Mouse (Mus musculus): ENCODE results near the gene Adcy6.

DNA sequence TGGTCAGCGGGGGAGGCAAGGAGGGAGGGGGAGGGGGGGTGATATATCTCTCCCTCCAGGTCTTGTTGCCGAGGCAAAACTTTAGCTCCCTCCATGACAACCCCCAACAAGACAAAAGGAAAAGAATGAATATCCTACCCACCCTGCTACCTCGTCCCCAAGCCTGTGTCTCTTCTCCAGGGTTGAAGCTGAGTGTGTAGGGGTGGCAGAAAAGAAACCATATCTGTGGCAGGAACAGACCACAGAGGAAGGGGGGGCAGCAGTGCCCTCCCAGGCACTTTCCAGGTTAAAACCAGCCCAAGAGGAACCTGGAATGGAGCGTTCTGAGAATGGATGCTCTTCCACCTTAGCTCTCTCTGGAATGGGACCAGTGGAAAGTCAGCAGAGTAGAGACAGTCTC lies 20.7 kb upstream of the Adcy6 start, which contains the start of gene Cacnb3:
- no peak for TF ChIP-seq TAL1 (IDR thresholded peaks at IDR 0.05; ENCODE audit: low read length)
- no peak for TF ChIP-seq GATA1 (IDR thresholded peaks at IDR 0.05; ENCODE audit: low read length)
